Mouse (Mus musculus): ENCODE measurements at regions not wholly inside any gene's neighbourhood (a gene's known extent, or its start where the extent isn't known, plus 50 kb on each side); places are given as distances from the start of the nearest gene placed in this dataset.

- intact Hi-C loops (cut with DNase I), result no loop called here
- DNase-seq (ENCODE audit: low spot score in 2 of 2), result no peak
Measured at GRCm38 (mm10) chr12:71370091-71370490, 60.4 kb downstream of the Dact1 start.

GRCm38 (mm10) chr12:71371948-71372347 lies 62.3 kb downstream of the Dact1 start:
- no peak for DNase-seq (ENCODE audit: low spot score in 2 of 2)
- intact Hi-C loops (cut with DNase I), result no loop called here

- DNase-seq (ENCODE audit: low spot score in 2 of 2), result no peak
- intact Hi-C loops (cut with DNase I), result no loop called here
Measured at GRCm38 (mm10) chr12:71373633-71374032, 63.9 kb downstream of the Dact1 start.

GRCm38 (mm10) chr12:71376446-71376845 lies 66.8 kb downstream of the Dact1 start:
- intact Hi-C loops (cut with DNase I), result loop anchor here (5.0 kb wide), 1 partner anchor 64 kb away; no protein-coding TSS in a partner anchor
- DNase-seq (ENCODE audit: low spot score in 2 of 2), result no peak

GRCm38 (mm10) chr12:71376966-71377365 lies 67.3 kb downstream of the Dact1 start:
- intact Hi-C loops (cut with DNase I), result loop anchor here (5.0 kb wide), 1 partner anchor 65 kb away; no protein-coding TSS in a partner anchor
- DNase-seq (ENCODE audit: low spot score in 2 of 2), result no peak

- intact Hi-C loops (cut with DNase I), result loop anchor here (5.0 kb wide), 1 partner anchor 68 kb away; no protein-coding TSS in a partner anchor
- DNase-seq (ENCODE audit: low spot score in 2 of 2), result no peak
Measured at GRCm38 (mm10) chr12:71379626-71380423, 70.1 kb downstream of the Dact1 start.

- DNase-seq (ENCODE audit: low spot score in 2 of 2), result no peak
- intact Hi-C loops (cut with DNase I), result no loop called here
Measured at GRCm38 (mm10) chr12:71380424-71380761, 70.7 kb downstream of the Dact1 start.

GRCm38 (mm10) chr12:71386251-71386650 lies 76.6 kb downstream of the Dact1 start:
- intact Hi-C loops (cut with DNase I), result no loop called here

GRCm38 (mm10) chr12:71391481-71391880 lies 81.8 kb downstream of the Dact1 start:
- intact Hi-C loops (cut with DNase I), result loop anchor here (5.0 kb wide), 1 partner anchor 311 kb away; no protein-coding TSS in a partner anchor
- no peak for DNase-seq (ENCODE audit: low spot score in 2 of 2)

More at GRCm38 (mm10) chr12:71386251-71386650, 76.6 kb downstream of the Dact1 start:
- no peak for DNase-seq (ENCODE audit: low spot score in 2 of 2)

GRCm38 (mm10) chr12:71393752-71394151 lies 84.1 kb downstream of the Dact1 start:
- intact Hi-C loops (cut with DNase I), result loop anchor here (5.0 kb wide), 1 partner anchor 309 kb away; no protein-coding TSS in a partner anchor
- DNase-seq (ENCODE audit: low spot score in 2 of 2), result no peak

- DNase-seq (ENCODE audit: low spot score in 2 of 2), result no peak
- intact Hi-C loops (cut with DNase I), result no loop called here
Measured at GRCm38 (mm10) chr12:71397456-71397855, 87.8 kb downstream of the Dact1 start.

GRCm38 (mm10) chr12:71398701-71399100 lies 89.0 kb downstream of the Dact1 start:
- no peak for DNase-seq (ENCODE audit: low spot score in 2 of 2)
- intact Hi-C loops (cut with DNase I), result no loop called here

GRCm38 (mm10) chr12:71400201-71400600 lies 90.5 kb downstream of the Dact1 start:
- intact Hi-C loops (cut with DNase I), result no loop called here
- DNase-seq (ENCODE audit: low spot score in 2 of 2), result no peak

GRCm38 (mm10) chr12:71401621-71402416 lies 92.1 kb downstream of the Dact1 start:
- no peak for DNase-seq (ENCODE audit: low spot score in 2 of 2)
- intact Hi-C loops (cut with DNase I), result no loop called here

GRCm38 (mm10) chr12:71407294-71407693 lies 97.6 kb downstream of the Dact1 start:
- DNase-seq (ENCODE audit: low spot score in 2 of 2), result no peak
- intact Hi-C loops (cut with DNase I), result no loop called here

GRCm38 (mm10) chr12:71408396-71409050 lies 98.8 kb downstream of the Dact1 start:
- intact Hi-C loops (cut with DNase I), result no loop called here
- no peak for DNase-seq (ENCODE audit: low spot score in 2 of 2)

- DNase-seq (ENCODE audit: low spot score in 2 of 2), result no peak
- intact Hi-C loops (cut with DNase I), result no loop called here
Measured at GRCm38 (mm10) chr12:71412331-71412730, 102.6 kb downstream of the Dact1 start.

- DNase-seq (ENCODE audit: low spot score in 2 of 2), result no peak
- intact Hi-C loops (cut with DNase I), result no loop called here
Measured at GRCm38 (mm10) chr12:71416968-71417367, 107.3 kb downstream of the Dact1 start.

- intact Hi-C loops (cut with DNase I), result no loop called here
- DNase-seq (ENCODE audit: low spot score in 2 of 2), result no peak
Measured at GRCm38 (mm10) chr12:71418186-71418585, 108.5 kb downstream of the Dact1 start.

- intact Hi-C loops (cut with DNase I), result no loop called here
- no peak for DNase-seq (ENCODE audit: low spot score in 2 of 2)
Measured at GRCm38 (mm10) chr12:71419161-71419560, 109.5 kb downstream of the Dact1 start.
